Mouse (Mus musculus) cerebellum, adult 2 months (tissue): ENCODE data around the gene Becn1.

Experiments
- CTCF ChIP-seq: fragments of 200-500 bp; IDR thresholded peaks from 2 replicates; pipeline ENCODE4 v1.5.1; 2011; ENCODE audit warnings: low read depth, mild to moderate bottlenecking, control low read depth, low read length, moderate library complexity, borderline replicate concordance; ENCODE audit not compliant: insufficient read depth
- POLR2A ChIP-seq: fragments of 200-500 bp; IDR thresholded peaks from 2 replicates; pipeline ENCODE4 v1.6.1; 2011; ENCODE audit warnings: low read length, control low read depth, borderline replicate concordance; ENCODE audit not compliant: insufficient read depth

GRCm38 (mm10) chr11:101280837-101281236 lies 21.2 kb downstream of the Becn1 start:
- TF ChIP-seq POLR2A (no peak), CTCF (no peak)
